In the genomic region with DNA sequence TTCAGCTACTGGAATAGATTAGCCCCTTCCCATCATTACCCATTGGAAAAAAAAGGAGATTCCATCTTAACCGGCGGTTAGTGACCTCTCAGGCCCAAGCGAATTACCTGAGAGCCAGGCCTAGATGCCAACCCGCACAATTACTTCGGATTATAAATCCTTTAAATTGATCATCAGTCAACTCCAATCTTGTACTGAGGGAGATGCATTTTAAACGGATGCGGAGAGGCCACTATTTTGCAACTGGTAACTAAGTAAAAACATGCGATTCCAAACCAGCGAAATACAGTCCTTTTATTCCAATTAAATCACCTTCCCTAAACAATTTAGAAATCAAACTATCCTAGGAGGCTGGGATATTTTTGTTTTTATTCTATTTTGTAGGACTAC, we compare ENCODE assay signal across 13 mouse cellular contexts. TPM values are rescaled to one million over a fixed set of nuclear protein-coding genes. Genes with fewer than 3 reads are reported as not detected.
DNase-seq lines count a peak whose midpoint lies in the region; ATAC-seq and TF ChIP-seq lines count a peak whose summit lies in the region.
"Had no signal": no experiment of that assay in that cellular context is flagged by ENCODE, and none has a peak within 500 bp of the region (broad histone marks: within the 10 kb centered on the region; RNA-seq: fewer than 3 reads in every experiment).

No protein-coding gene starts in this region.

- peaks cover 51% of the 10 kb centered on the region for H3K79me2 ChIP-seq in myocyte (ENCODE audit: control insufficient read depth, insufficient read depth)

- no peaks in the 10 kb centered on the region for H3K9me3 ChIP-seq in forebrain, embryonic 12.5 days
- H3K9me3 ChIP-seq in forebrain, postnatal 0 days (ENCODE audit: low read length): no peaks in the 10 kb centered on the region
- no peaks in the 10 kb centered on the region for H3K9me3 ChIP-seq in kidney, embryonic 14.5 days (ENCODE audit: control insufficient read depth, low read length)
- no peaks in the 10 kb centered on the region for H3K9me3 ChIP-seq in intestine, embryonic 16.5 days (ENCODE audit: control insufficient read depth, low read length)
- H3K9me3 ChIP-seq: liver, embryonic 15.5 days had no signal

- no peaks in the 10 kb centered on the region for H3K36me3 ChIP-seq in forebrain, embryonic 12.5 days (replicated peaks)
- H3K36me3 ChIP-seq in forebrain, postnatal 0 days (ENCODE audit: insufficient read depth): no peaks in the 10 kb centered on the region
- no peaks in the 10 kb centered on the region for H3K36me3 ChIP-seq in kidney, embryonic 14.5 days (ENCODE audit: control insufficient read depth, insufficient read depth, low read length)
- H3K36me3 ChIP-seq in intestine, embryonic 16.5 days (ENCODE audit: control insufficient read depth, insufficient read depth, low read length): no peaks in the 10 kb centered on the region
- no peaks in the 10 kb centered on the region for H3K36me3 ChIP-seq in myocyte (ENCODE audit: control insufficient read depth, insufficient read depth)
- H3K36me3 ChIP-seq: liver, embryonic 15.5 days had no signal

- DNase-seq in forebrain, postnatal 0 days: no peak
- no peak for DNase-seq in kidney, adult 9 months
- no peak for DNase-seq in thymus, adult 18-20 months
- DNase-seq in urinary bladder, postnatal 36 days (ENCODE audit: low spot score in 2 of 2): no peak
- DNase-seq: cerebellum, adult 11-12 months had no signal

- no peak overlapping the region for H3K27ac ChIP-seq in forebrain, embryonic 12.5 days
- no peak overlapping the region for H3K27ac ChIP-seq in forebrain, postnatal 0 days (ENCODE audit: low read depth, low read length)
- no peak overlapping the region for H3K27ac ChIP-seq in kidney, embryonic 14.5 days (ENCODE audit: low read depth, low read length)
- no peak overlapping the region for H3K27ac ChIP-seq in intestine, embryonic 16.5 days (ENCODE audit: low read length)
- H3K27ac ChIP-seq: liver, embryonic 15.5 days had no signal

- no peak for TF ChIP-seq CTCF in forebrain, postnatal 0 days (IDR thresholded peaks at IDR 0.05; ENCODE audit: low read depth)

- no peak overlapping the region for H3K9ac ChIP-seq in forebrain, embryonic 12.5 days
- H3K9ac ChIP-seq in forebrain, postnatal 0 days: no peak overlapping the region
- no peak overlapping the region for H3K9ac ChIP-seq in kidney, embryonic 14.5 days (ENCODE audit: low read depth, low read length)
- peak overlapping the region; percentile 69; the same call in 1 of the 2 replicates for H3K9ac ChIP-seq in intestine, embryonic 16.5 days (ENCODE audit: low read depth, low read length)
- H3K9ac ChIP-seq: liver, embryonic 15.5 days had no signal

- H3K4me2 ChIP-seq in forebrain, embryonic 12.5 days: peak overlapping the region; percentile 66; the same call in 1 of the 2 replicates
- no peak overlapping the region for H3K4me2 ChIP-seq in forebrain, postnatal 0 days (ENCODE audit: low read depth)
- no peak overlapping the region for H3K4me2 ChIP-seq in kidney, embryonic 14.5 days (replicated peaks; ENCODE audit: low read depth, low read length)
- H3K4me2 ChIP-seq in intestine, embryonic 16.5 days (ENCODE audit: low read depth, low read length): peak overlapping the region; percentile 90
- peak overlapping the region; percentile 82 for H3K4me2 ChIP-seq in myocyte (ENCODE audit: low read depth)

- peaks cover 93% of the 10 kb centered on the region for H3K27me3 ChIP-seq in forebrain, embryonic 12.5 days
- H3K27me3 ChIP-seq in forebrain, postnatal 0 days (ENCODE audit: insufficient read depth, low read length): peaks cover 88% of the 10 kb centered on the region
- peaks cover 92% of the 10 kb centered on the region for H3K27me3 ChIP-seq in kidney, embryonic 14.5 days (ENCODE audit: control insufficient read depth, insufficient read depth, low read length)
- peaks cover 52% of the 10 kb centered on the region for H3K27me3 ChIP-seq in intestine, embryonic 16.5 days (replicated peaks; ENCODE audit: control insufficient read depth, insufficient read depth, low read length)
- no peaks in the 10 kb centered on the region for H3K27me3 ChIP-seq in myocyte (ENCODE audit: control insufficient read depth, insufficient read depth, insufficient read length)

- H3K4me1 ChIP-seq in forebrain, embryonic 12.5 days: peaks cover 37% of the 10 kb centered on the region
- peaks cover 11% of the 10 kb centered on the region; the same call in 1 of the 2 replicates for H3K4me1 ChIP-seq in forebrain, postnatal 0 days (ENCODE audit: insufficient read depth)
- peaks cover 8% of the 10 kb centered on the region; the same call in 1 of the 2 replicates for H3K4me1 ChIP-seq in kidney, embryonic 14.5 days (ENCODE audit: control insufficient read depth, insufficient read depth, low read length)
- H3K4me1 ChIP-seq in intestine, embryonic 16.5 days (ENCODE audit: control insufficient read depth, insufficient read depth, low read length): peaks cover 13% of the 10 kb centered on the region

- ATAC-seq in forebrain, embryonic 12.5 days (ENCODE audit: low FRiP score): no peak
- no peak for ATAC-seq in forebrain, postnatal 0 days
- no peak for ATAC-seq in kidney, embryonic 14.5 days (ENCODE audit: low FRiP score, low TSS enrichment)
- no peak for ATAC-seq in intestine, embryonic 16.5 days

- WGBS in forebrain, embryonic 12.5 days: under 1% methylated on average over 9 of the region's 9 CpGs
- 2% methylated on average over 9 of the region's 9 CpGs for WGBS in forebrain, postnatal 0 days
- under 1% methylated on average over 9 of the region's 9 CpGs for WGBS in kidney, embryonic 14.5 days
- 16% methylated on average over 9 of the region's 9 CpGs for WGBS in intestine, embryonic 16.5 days

- peak overlapping the region; percentile 35; the same call in 1 of the 2 replicates for H3K4me3 ChIP-seq in forebrain, embryonic 12.5 days (replicated peaks)
- no peak overlapping the region for H3K4me3 ChIP-seq in forebrain, postnatal 0 days (ENCODE audit: low read depth, low read length)
- peak overlapping the region; percentile 37; the same call in 1 of the 2 replicates for H3K4me3 ChIP-seq in kidney, embryonic 14.5 days (ENCODE audit: low read length)
- peak overlapping the region; percentile 59 for H3K4me3 ChIP-seq in intestine, embryonic 16.5 days (ENCODE audit: low read length)
- peak overlapping the region; percentile 94 for H3K4me3 ChIP-seq in myocyte
- H3K4me3 ChIP-seq: erythroblast, embryonic 14.5 days had no signal

- TF ChIP-seq POLR2A in myocyte (IDR thresholded peaks at IDR 0.05; ENCODE audit: insufficient read length, low read depth): no peak

- H3ac ChIP-seq in myocyte (ENCODE audit: control insufficient read depth, insufficient read length): peak overlapping the region; percentile 86

TF ChIP-seq in myocyte, 11 proteins besides CTCF, POLR2A, EP300 and RAD21:
- TF ChIP-seq TCF3 (IDR thresholded peaks at IDR 0.05; ENCODE audit: insufficient read length, low read depth) (no peak), TCF12 (IDR thresholded peaks at IDR 0.05; ENCODE audit: insufficient read depth, poor library complexity, severe bottlenecking) (no peak)

RNA-seq across cellular contexts. Expression of gene Pitx2, which starts 0.8 kb away (rescaled TPM):
- polyA plus RNA-seq in forebrain, embryonic 12.5 days (2016; fragmentation: Nextera tagmentation; extraction: Ambion mirVana): 15.9 and 28.3 TPM in 2 replicates
- total RNA-seq in forebrain, postnatal 0 days (2014; rRNA removed): 2.1 and 10.5 TPM in 2 replicates
- polyA plus RNA-seq in forebrain, postnatal 0 days (2015; fragmentation: Nextera tagmentation; extraction: Ambion mirVana): 2.5 and 7.2 TPM in 2 replicates
- 1.7 and 1.8 TPM in 2 replicates for polyA plus RNA-seq in kidney, embryonic 14.5 days (2014; fragmentation: Nextera tagmentation; extraction: Ambion mirVana)
- polyA plus RNA-seq in intestine, embryonic 16.5 days (2015; fragmentation: Nextera tagmentation; extraction: Ambion mirVana): 28.1 and 29.0 TPM in 2 replicates
- polyA plus RNA-seq in myocyte (2012; fragmentation: generic; extraction: Trizol): 35.6 TPM
- total RNA-seq: granulocyte monocyte progenitor cell, adult 5-6 weeks had no signal
- polyA plus RNA-seq: erythroblast, embryonic 14.5 days; spleen, adult 2 months had no signal

Comparison
In these comparisons a context has a peak if more than half of its experiments do, and no peak if none do; other contexts are left out.
1. H3K4me2 ChIP-seq: peak in forebrain, embryonic 12.5 days (single experiment), intestine, embryonic 16.5 days (single experiment) and myocyte (single experiment); none in forebrain, postnatal 0 days (single experiment) and kidney, embryonic 14.5 days (single experiment).